Mouse (Mus musculus) midbrain, embryonic 11.5 days (tissue): ENCODE results near the gene Clasp2. TPM values are rescaled to one million over a fixed set of nuclear protein-coding genes. Genes with fewer than 3 reads are reported as not detected.

Experiments used
- ATAC-seq: fragments of 200-750 bp; cut with Nextera tagmentation; 2 replicates; pipeline ENCODE4 v1.8.0; 2017; ENCODE audit warnings: moderate TSS enrichment, moderate library complexity; ENCODE audit not compliant: low FRiP score
- DNase-seq: peaks from one replicate; pipeline ENCODE4 v3.0.0; 2015; ENCODE audit warnings: low spot score; ENCODE audit errors: missing footprints
- H3K27ac ChIP-seq: fragments of 300-500 bp; sonication (generic); 2 replicates; pipeline ENCODE4 v1.5.1; 2014; ENCODE audit warnings: low read depth, low read length
- H3K27me3 ChIP-seq: fragments of 300-500 bp; sonication (generic); 2 replicates; pipeline ENCODE4 v1.6.1; 2014; ENCODE audit warnings: mild to moderate bottlenecking, low read length, moderate library complexity, mixed read lengths; ENCODE audit not compliant: control insufficient read depth, insufficient read depth
- H3K36me3 ChIP-seq: fragments of 300-500 bp; sonication (generic); 2 replicates; pipeline ENCODE4 v1.6.1; 2014; ENCODE audit warnings: mild to moderate bottlenecking, low read length, moderate library complexity, mixed read lengths; ENCODE audit not compliant: control insufficient read depth, insufficient read depth
- H3K4me1 ChIP-seq: fragments of 300-500 bp; sonication (generic); 2 replicates; pipeline ENCODE4 v1.6.1; 2014; ENCODE audit warnings: low read length; ENCODE audit not compliant: control insufficient read depth, insufficient read depth
- H3K4me2 ChIP-seq: fragments of 300-500 bp; sonication (generic); 2 replicates; pipeline ENCODE4 v1.6.1; 2014; ENCODE audit warnings: mild to moderate bottlenecking, moderate library complexity
- H3K4me3 ChIP-seq: fragments of 300-500 bp; sonication (generic); 2 replicates; pipeline ENCODE4 v1.5.1; 2014; ENCODE audit warnings: low read depth, low read length
- H3K9ac ChIP-seq: fragments of 300-500 bp; sonication (generic); 2 replicates; pipeline ENCODE4 v1.6.1; 2014; ENCODE audit warnings: low read length
- H3K9me3 ChIP-seq: fragments of 300-500 bp; sonication (generic); 2 replicates; pipeline ENCODE4 v1.6.1; 2016; ENCODE audit warnings: low read length; ENCODE audit not compliant: control insufficient read depth
- WGBS: fragments of 180-500 bp; shearing (Covaris S2); extraction: QIAGEN DNeasy Blood & Tissue Kit; methylation state at CpG from one replicate; pipeline ENCODE4 v1.1.7; 2014; 5-methylcytosine and 5-hydroxymethylcytosine counted together
- polyA plus RNA-seq: library from polyadenylated mRNA; unstranded; fragments of >200 nt; fragmentation: Nextera tagmentation; extraction: Ambion mirVana; gene quantifications from 2 replicates; pipeline ENCODE4 v1.2.1, GENCODE M21; 2014

Clasp2 gene
- polyA plus RNA-seq, 1 experiment from 2014 or later, result 53.2 TPM

DNA sequence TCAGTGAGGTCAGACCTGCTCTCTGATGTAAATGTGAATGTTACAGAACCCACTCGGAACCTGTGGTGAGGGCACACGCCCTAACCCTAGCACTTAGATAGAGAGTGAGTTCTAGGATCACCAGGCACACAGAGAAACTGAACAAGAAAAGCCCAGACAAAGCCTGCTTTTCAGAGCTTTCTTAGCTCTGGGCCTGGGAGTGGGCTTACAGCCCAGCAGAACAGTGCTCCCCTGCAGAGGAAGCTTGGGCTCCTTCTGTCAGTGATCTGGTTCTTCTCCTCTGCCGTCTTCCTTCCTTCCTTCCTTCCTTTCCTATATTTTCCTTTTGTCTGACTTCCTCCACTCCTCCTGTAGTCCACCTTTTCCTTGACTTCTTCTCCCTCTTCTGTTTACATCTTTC, 61.5 kb downstream of the Clasp2 start:
- DNase-seq, result no peak
- Histone ChIP-seq H3K27me3 (no peaks in the 10 kb centered on the region), H3K9me3 (no peaks in the 10 kb centered on the region), H3K4me3 (no peak overlapping the region), H3K4me2 (no peak overlapping the region), H3K9ac (no peak overlapping the region), H3K27ac (no peak overlapping the region), H3K36me3 (no peaks in the 10 kb centered on the region), H3K4me1 (no peaks in the 10 kb centered on the region)
- no peak for ATAC-seq
- 56% methylated on average over 3 of the region's 3 CpGs for WGBS

DNA sequence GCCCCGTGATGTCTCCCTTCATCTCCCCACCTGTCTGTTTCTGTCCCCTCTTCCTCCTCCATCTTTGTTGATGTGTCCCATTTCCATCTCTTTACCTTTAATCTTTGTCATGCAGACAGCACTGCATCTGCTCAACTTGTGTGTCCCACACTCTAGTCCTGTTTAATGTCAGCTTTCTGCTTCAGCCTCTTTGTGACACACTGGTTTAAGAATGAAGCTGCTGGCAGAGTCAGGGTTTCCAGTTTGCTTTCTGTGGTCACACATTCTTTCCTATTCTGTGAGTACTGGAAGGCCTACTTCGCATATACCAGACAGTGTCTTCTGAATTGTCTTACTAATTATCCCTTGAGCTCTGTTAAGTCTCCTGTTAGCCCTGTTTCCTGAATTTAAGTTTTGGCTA, 62.5 kb downstream of the Clasp2 start:
- DNase-seq (no peak), ATAC-seq (no peak)
- Histone ChIP-seq H3K9ac (no peak overlapping the region), H3K36me3 (no peaks in the 10 kb centered on the region), H3K4me3 (no peak overlapping the region), H3K4me2 (no peak overlapping the region), H3K27ac (no peak overlapping the region), H3K9me3 (no peaks in the 10 kb centered on the region), H3K4me1 (no peaks in the 10 kb centered on the region), H3K27me3 (no peaks in the 10 kb centered on the region)
- WGBS, result 81% methylated on average over 2 of the region's 2 CpGs

DNA sequence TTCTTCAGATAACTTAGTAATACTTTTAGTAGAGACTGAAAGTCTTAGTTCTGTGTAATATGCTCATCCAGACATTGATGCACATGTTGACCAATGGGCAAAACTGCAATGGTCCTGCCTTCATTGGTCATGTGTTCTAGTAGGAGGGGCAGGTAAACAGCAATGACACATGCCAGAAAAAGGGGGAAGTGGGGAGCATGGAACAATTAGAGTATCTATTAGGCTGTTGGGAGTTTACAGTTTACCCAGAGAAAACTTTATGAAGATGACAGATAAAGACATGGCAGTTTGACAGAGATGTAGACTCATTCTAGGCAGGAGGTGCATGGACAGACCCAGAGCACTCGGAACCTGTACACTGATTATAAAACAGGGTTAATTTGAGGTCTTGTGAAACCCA, 64.1 kb downstream of the Clasp2 start:
- ATAC-seq (no peak), DNase-seq (no peak)
- Histone ChIP-seq H3K36me3 (no peaks in the 10 kb centered on the region), H3K27ac (no peak overlapping the region), H3K9ac (no peak overlapping the region), H3K4me2 (no peak overlapping the region), H3K27me3 (no peaks in the 10 kb centered on the region), H3K9me3 (no peaks in the 10 kb centered on the region), H3K4me1 (no peaks in the 10 kb centered on the region), H3K4me3 (no peak overlapping the region)
- WGBS, result 96% methylated on average over 1 of the region's 1 CpGs

DNA sequence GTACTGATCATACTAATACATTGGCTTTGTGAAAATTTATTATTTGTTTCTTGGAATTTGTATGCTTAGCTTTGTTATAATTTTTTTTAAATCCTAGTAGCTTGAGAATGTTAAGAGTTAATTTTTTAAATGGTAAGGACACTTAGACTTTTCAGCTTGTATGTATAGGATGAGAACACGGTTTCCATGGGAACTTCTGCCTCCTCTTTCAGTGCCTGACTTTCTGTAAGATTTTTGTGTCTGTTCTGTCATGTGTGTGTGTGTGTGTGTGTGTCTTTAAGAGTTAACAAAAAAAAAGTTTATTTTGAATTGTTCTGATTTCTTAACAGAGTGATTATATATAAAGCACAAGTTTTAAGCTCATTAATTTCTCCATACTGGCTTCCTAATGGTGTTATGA, 70.1 kb downstream of the Clasp2 start:
- Histone ChIP-seq H3K4me3 (no peak overlapping the region), H3K27ac (no peak overlapping the region), H3K27me3 (no peaks in the 10 kb centered on the region), H3K36me3 (no peaks in the 10 kb centered on the region), H3K9ac (no peak overlapping the region), H3K9me3 (no peaks in the 10 kb centered on the region), H3K4me1 (no peaks in the 10 kb centered on the region), H3K4me2 (no peak overlapping the region)
- DNase-seq (no peak), ATAC-seq (no peak)
- 79% methylated on average over 1 of the region's 1 CpGs for WGBS

DNA sequence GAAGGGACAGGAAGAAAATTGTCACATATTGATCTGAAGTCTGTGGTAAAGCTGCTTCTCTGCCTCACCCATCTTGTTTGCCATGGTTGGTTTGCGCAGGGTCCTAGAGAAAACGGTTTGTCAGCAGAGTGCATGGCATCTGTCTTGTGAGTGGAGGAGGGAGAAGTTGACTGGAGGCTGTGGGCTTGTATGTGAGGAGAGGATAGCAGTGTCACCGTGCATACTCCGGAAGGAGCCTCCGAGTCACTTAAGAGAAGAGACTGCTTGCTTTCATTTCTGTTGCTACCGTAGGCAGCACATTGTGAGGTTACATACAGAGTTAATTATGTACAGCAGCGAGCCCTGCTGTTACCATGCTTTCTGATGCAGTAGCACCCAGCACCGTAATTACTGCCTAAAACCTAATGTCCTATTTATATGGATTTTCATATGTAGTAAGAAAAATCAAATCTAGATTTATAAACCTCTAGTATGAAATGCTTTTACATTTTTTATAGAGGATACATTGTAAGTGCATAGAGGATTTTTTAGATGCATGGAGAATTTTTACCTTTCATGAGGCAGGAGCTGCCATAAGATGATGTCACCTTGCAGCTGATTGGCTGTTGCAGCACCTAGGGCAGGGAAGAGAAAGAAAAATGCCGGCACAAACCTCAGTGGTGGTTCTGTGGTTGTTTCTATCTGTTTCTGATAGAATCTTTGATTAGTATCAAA, 70.8 kb downstream of the Clasp2 start:
- H3K9me3 ChIP-seq, result no peaks in the 10 kb centered on the region
- peak; percentile 78 for ATAC-seq

DNA sequence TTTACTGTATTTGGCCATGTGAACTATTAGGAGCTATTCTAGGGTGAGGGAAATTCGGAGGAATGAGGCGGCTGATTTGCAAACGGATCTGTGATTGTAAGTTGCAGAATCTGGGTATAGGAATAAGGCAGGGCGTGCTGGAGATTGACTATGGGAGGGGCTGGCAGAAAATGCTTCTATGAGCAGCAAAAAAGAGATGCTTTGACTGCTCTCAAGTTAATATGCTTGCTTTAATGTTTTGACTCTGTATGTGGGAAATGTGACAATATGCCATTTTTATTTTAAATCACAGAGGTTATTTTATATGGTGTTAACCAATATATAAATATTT, 71.4 kb downstream of the Clasp2 start:
- H3K27ac ChIP-seq, result no peak overlapping the region
- 81% methylated on average over 4 of the region's 4 CpGs for WGBS
- H3K27me3 ChIP-seq, result no peaks in the 10 kb centered on the region
- DNase-seq (no peak), ATAC-seq (no peak)
- peak overlapping the region; percentile 5; the same call in 1 of the 2 replicates for H3K4me3 ChIP-seq
- H3K9ac ChIP-seq, result no peak overlapping the region; the same call in 1 of the 2 replicates
- peak overlapping the region; percentile 23; the same call in 1 of the 2 replicates for H3K4me2 ChIP-seq
- H3K4me1 ChIP-seq, result no peaks in the 10 kb centered on the region
- H3K36me3 ChIP-seq, result no peaks in the 10 kb centered on the region
- H3K9me3 ChIP-seq, result no peaks in the 10 kb centered on the region

More for the DNA sequence above, 70.8 kb downstream of the Clasp2 start:
- Histone ChIP-seq H3K9ac (peak overlapping the region; percentile 40; the same call in 1 of the 2 replicates), H3K4me1 (no peaks in the 10 kb centered on the region), H3K36me3 (no peaks in the 10 kb centered on the region), H3K4me3 (peak overlapping the region; percentile 21; the same call in 1 of the 2 replicates), H3K27me3 (no peaks in the 10 kb centered on the region), H3K4me2 (peak overlapping the region; percentile 23; the same call in 1 of the 2 replicates), H3K27ac (peak overlapping the region; percentile 36)
- DNase-seq, result peak; percentile 88
- 56% methylated on average over 9 of the region's 9 CpGs for WGBS

DNA sequence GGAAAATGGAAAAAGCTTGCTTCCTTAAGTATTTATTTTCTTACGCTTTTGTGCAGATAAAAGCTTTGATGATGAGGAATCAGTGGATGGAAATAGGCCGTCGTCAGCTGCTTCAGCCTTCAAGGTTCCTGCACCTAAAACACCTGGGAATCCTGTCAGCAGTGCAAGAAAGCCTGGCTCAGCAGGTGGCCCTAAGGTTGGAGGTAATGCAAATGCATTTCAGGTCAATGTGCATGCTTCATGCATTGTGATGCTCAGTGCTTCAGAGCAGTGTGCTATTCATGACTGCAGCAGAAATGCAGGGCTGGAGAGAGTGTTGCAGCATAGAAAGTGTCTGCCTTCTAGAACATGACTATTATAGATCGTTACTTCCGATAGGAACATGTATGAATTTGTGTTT, 71.8 kb downstream of the Clasp2 start:
- H3K9ac ChIP-seq, result no peak overlapping the region
- H3K27me3 ChIP-seq, result no peaks in the 10 kb centered on the region
- no peak for DNase-seq
- no peak for ATAC-seq
- no peaks in the 10 kb centered on the region for H3K4me1 ChIP-seq
- WGBS, result 81% methylated on average over 5 of the region's 5 CpGs
- no peaks in the 10 kb centered on the region for H3K36me3 ChIP-seq
- no peaks in the 10 kb centered on the region for H3K9me3 ChIP-seq
- H3K27ac ChIP-seq, result no peak overlapping the region
- H3K4me2 ChIP-seq, result no peak overlapping the region
- H3K4me3 ChIP-seq, result no peak overlapping the region

GRCm38 (mm10) chr9:113815836-113816235, 74.6 kb downstream of the Clasp2 start:
- Histone ChIP-seq H3K4me1 (no peaks in the 10 kb centered on the region), H3K27me3 (no peaks in the 10 kb centered on the region), H3K9ac (no peak overlapping the region), H3K27ac (no peak overlapping the region), H3K4me2 (no peak overlapping the region), H3K9me3 (no peaks in the 10 kb centered on the region), H3K36me3 (no peaks in the 10 kb centered on the region), H3K4me3 (no peak overlapping the region)
- ATAC-seq, result no peak
- WGBS, result 85% methylated on average over 2 of the region's 2 CpGs
- DNase-seq, result no peak

- no peak overlapping the region for H3K27ac ChIP-seq
- no peak overlapping the region for H3K4me3 ChIP-seq
- H3K9me3 ChIP-seq, result no peaks in the 10 kb centered on the region
- DNase-seq (no peak), ATAC-seq (no peak)
- no peak overlapping the region for H3K4me2 ChIP-seq
- no peaks in the 10 kb centered on the region for H3K27me3 ChIP-seq
- no peaks in the 10 kb centered on the region for H3K4me1 ChIP-seq
- no peaks in the 10 kb centered on the region for H3K36me3 ChIP-seq
- no peak overlapping the region for H3K9ac ChIP-seq
- 83% methylated on average over 1 of the region's 1 CpGs for WGBS
Observed at GRCm38 (mm10) chr9:113822150-113822549, 80.9 kb downstream of the Clasp2 start.
